Mouse (Mus musculus) myocyte (in vitro differentiated cells): ENCODE measurements around the gene Ncor1. TPM values are rescaled to one million over a fixed set of nuclear protein-coding genes. Genes with fewer than 3 reads are reported as not detected.

Experiments used
- H3K27me3 ChIP-seq: one replicate; pipeline ENCODE4 v1.6.1; 2011; ENCODE audit not compliant: control insufficient read depth, insufficient read depth, insufficient read length
- H3K36me3 ChIP-seq: one replicate; pipeline ENCODE4 v1.6.1; 2011; ENCODE audit not compliant: control insufficient read depth, insufficient read depth
- H3K4me2 ChIP-seq: one replicate; pipeline ENCODE4 v1.6.1; 2011; ENCODE audit warnings: low read depth, control low read depth
- H3K4me3 ChIP-seq: one replicate; pipeline ENCODE4 v1.5.1; 2011; ENCODE audit warnings: mild to moderate bottlenecking, control low read depth, moderate library complexity
- H3K79me2 ChIP-seq: one replicate; pipeline ENCODE4 v1.6.1; 2011; ENCODE audit not compliant: control insufficient read depth, insufficient read depth
- H3ac ChIP-seq: one replicate; pipeline ENCODE4 v1.6.1; 2011; ENCODE audit not compliant: control insufficient read depth, insufficient read length
- CEBPB ChIP-seq: IDR thresholded peaks from 2 replicates; pipeline ENCODE4 v1.6.1; 2011; ENCODE audit warnings: mild to moderate bottlenecking, moderate library complexity; ENCODE audit not compliant: poor library complexity, insufficient read depth, severe bottlenecking
- E2F4 ChIP-seq: IDR thresholded peaks from one replicate; pipeline ENCODE4 v1.6.1; 2011; ENCODE audit warnings: mild to moderate bottlenecking, control low read depth, moderate library complexity; ENCODE audit not compliant: insufficient read depth
- MAX ChIP-seq: IDR thresholded peaks from one replicate; pipeline ENCODE4 v1.6.1; 2011; ENCODE audit warnings: low read depth, mild to moderate bottlenecking, control low read depth
- MYOD1 ChIP-seq, 3 experiments: IDR thresholded peaks; one replicate each; pipeline ENCODE4 v1.6.1; 2011; ENCODE audit warnings: control low read depth in 2 of 3, low read depth in 2 of 3, mild to moderate bottlenecking in 2 of 3, moderate library complexity in 1 of 3; ENCODE audit not compliant: insufficient read length in 2 of 3, control insufficient read depth in 1 of 3
- MYOG ChIP-seq, 3 experiments: IDR thresholded peaks; one replicate each; pipeline ENCODE4 v1.6.1; 2011; ENCODE audit warnings: control low read depth in 2 of 3, low read depth in 2 of 3, mild to moderate bottlenecking in 2 of 3; ENCODE audit not compliant: insufficient read length in 2 of 3, control insufficient read depth in 1 of 3, insufficient read depth in 1 of 3
- POLR2A ChIP-seq: IDR thresholded peaks from one replicate; pipeline ENCODE4 v1.6.1; 2011; ENCODE audit warnings: low read depth, mild to moderate bottlenecking, control low read depth, moderate library complexity; ENCODE audit not compliant: insufficient read length
- POLR2AphosphoS2 ChIP-seq: IDR thresholded peaks from one replicate; pipeline ENCODE4 v1.6.1; 2011; ENCODE audit warnings: low read depth, control low read depth; ENCODE audit not compliant: insufficient read length
- REST ChIP-seq: IDR thresholded peaks from one replicate; pipeline ENCODE4 v1.6.1; 2011; ENCODE audit warnings: mild to moderate bottlenecking, control low read depth, moderate library complexity; ENCODE audit not compliant: insufficient read depth, insufficient read length
- SRF ChIP-seq: IDR thresholded peaks from one replicate; pipeline ENCODE4 v1.6.1; 2011; ENCODE audit warnings: low read depth; ENCODE audit not compliant: control insufficient read depth, insufficient read length
- TCF12 ChIP-seq: IDR thresholded peaks from one replicate; pipeline ENCODE4 v1.6.1; 2011; ENCODE audit warnings: mild to moderate bottlenecking, control low read depth; ENCODE audit not compliant: poor library complexity, insufficient read depth, severe bottlenecking
- TCF3 ChIP-seq: IDR thresholded peaks from one replicate; pipeline ENCODE4 v1.6.1; 2011; ENCODE audit warnings: low read depth, control low read depth; ENCODE audit not compliant: insufficient read length
- USF1 ChIP-seq: IDR thresholded peaks from one replicate; pipeline ENCODE4 v1.6.1; 2011; ENCODE audit warnings: low read depth, mild to moderate bottlenecking, control low read depth, moderate library complexity
- polyA plus RNA-seq: library from polyadenylated mRNA; unstranded; fragments of >200 nt; fragmentation: generic; extraction: Trizol; gene quantifications from one replicate; pipeline ENCODE4 v1.2.1, GENCODE M21; 2012; ENCODE audit warnings: missing spikeins

Gene Ncor1
- polyA plus RNA-seq, 1 experiment, result 41.0 TPM

GRCm38 (mm10) chr11:62440670-62441315 is 17.5 kb downstream of the Ncor1 start:
- H3K4me3 ChIP-seq, result no peak overlapping the region
- H3K36me3 ChIP-seq, result peaks cover 26% of the 10 kb centered on the region
- H3ac ChIP-seq, result no peak overlapping the region
- no peak overlapping the region for H3K4me2 ChIP-seq
- H3K27me3 ChIP-seq, result no peaks in the 10 kb centered on the region
- no peak for TF ChIP-seq MAX
- TF ChIP-seq POLR2AphosphoS2, result no peak
- TF ChIP-seq TCF3, result no peak
- TF ChIP-seq USF1, result no peak
- TF ChIP-seq MYOG (IDR thresholded peaks at IDR 0.05; ENCODE audit: control insufficient read depth in 1 of 3, insufficient read depth in 1 of 3, insufficient read length in 2 of 3, low read depth in 2 of 3), result no peak
- peaks cover 92% of the 10 kb centered on the region for H3K79me2 ChIP-seq

GRCm38 (mm10) chr11:62432211-62432610 is 26.1 kb downstream of the Ncor1 start:
- Histone ChIP-seq H3K4me3 (no peak overlapping the region), H3ac (no peak overlapping the region), H3K79me2 (peaks cover 59% of the 10 kb centered on the region), H3K27me3 (no peaks in the 10 kb centered on the region), H3K4me2 (no peak overlapping the region), H3K36me3 (peaks cover 36% of the 10 kb centered on the region)
- TF ChIP-seq REST, result no peak
- no peak for TF ChIP-seq TCF3
- no peak for TF ChIP-seq TCF12

GRCm38 (mm10) chr11:62427105-62427504 is 31.2 kb downstream of the Ncor1 start:
- no peak overlapping the region for H3K4me3 ChIP-seq
- no peak overlapping the region for H3ac ChIP-seq
- H3K79me2 ChIP-seq, result peaks cover 60% of the 10 kb centered on the region
- H3K4me2 ChIP-seq, result no peak overlapping the region
- TF ChIP-seq TCF3, result no peak
- no peak for TF ChIP-seq POLR2A
- no peak for TF ChIP-seq MYOD1 (IDR thresholded peaks at IDR 0.05; ENCODE audit: control insufficient read depth in 1 of 3, insufficient read length in 2 of 3, low read depth in 2 of 3)
- no peak for TF ChIP-seq USF1
- no peak for TF ChIP-seq E2F4
- no peak for TF ChIP-seq MYOG (IDR thresholded peaks at IDR 0.05; ENCODE audit: control insufficient read depth in 1 of 3, insufficient read depth in 1 of 3, insufficient read length in 2 of 3, low read depth in 2 of 3)
- TF ChIP-seq MAX, result no peak
- TF ChIP-seq POLR2AphosphoS2, result no peak
- TF ChIP-seq REST, result no peak
- no peaks in the 10 kb centered on the region for H3K27me3 ChIP-seq
- peaks cover 46% of the 10 kb centered on the region for H3K36me3 ChIP-seq

- Histone ChIP-seq H3K79me2 (peaks cover 53% of the 10 kb centered on the region), H3K27me3 (no peaks in the 10 kb centered on the region), H3K36me3 (peaks cover 45% of the 10 kb centered on the region), H3ac (no peak overlapping the region), H3K4me3 (no peak overlapping the region), H3K4me2 (no peak overlapping the region)
- TF ChIP-seq POLR2AphosphoS2 (no peak), TCF3 (no peak), CEBPB (no peak), POLR2A (no peak), MAX (no peak), REST (no peak), E2F4 (no peak), TCF12 (no peak), MYOD1 (IDR thresholded peaks at IDR 0.05; ENCODE audit: control insufficient read depth in 1 of 3, insufficient read length in 2 of 3, low read depth in 2 of 3) (no peak), SRF (no peak), USF1 (no peak), MYOG (IDR thresholded peaks at IDR 0.05; ENCODE audit: control insufficient read depth in 1 of 3, insufficient read depth in 1 of 3, insufficient read length in 2 of 3, low read depth in 2 of 3) (no peak)
These were observed 32.1 kb downstream of the Ncor1 start for GRCm38 (mm10) chr11:62426266-62426665.

GRCm38 (mm10) chr11:62424525-62424924 is 33.8 kb downstream of the Ncor1 start:
- Histone ChIP-seq H3K79me2 (peaks cover 45% of the 10 kb centered on the region), H3ac (no peak overlapping the region), H3K4me2 (no peak overlapping the region), H3K4me3 (no peak overlapping the region), H3K27me3 (no peaks in the 10 kb centered on the region), H3K36me3 (peaks cover 40% of the 10 kb centered on the region)
- TF ChIP-seq POLR2A (no peak), E2F4 (no peak), SRF (no peak)

GRCm38 (mm10) chr11:62415026-62415425 is 43.3 kb downstream of the Ncor1 start:
- Histone ChIP-seq H3K36me3 (peaks cover 29% of the 10 kb centered on the region), H3K27me3 (no peaks in the 10 kb centered on the region), H3K4me3 (no peak overlapping the region), H3K79me2 (no peaks in the 10 kb centered on the region), H3ac (no peak overlapping the region), H3K4me2 (no peak overlapping the region)
- TF ChIP-seq CEBPB, result no peak
